Mouse (Mus musculus): ENCODE results near the gene Stmnd1. TPM values are rescaled to one million over a fixed set of nuclear protein-coding genes. Genes with fewer than 3 reads are reported as not detected.

Gene Stmnd1
- polyA plus RNA-seq (2021; fragmentation: Nextera tagmentation) = 0.46 and 0.48 TPM in 2 replicates
- long read RNA-seq, experiment 1, partial matches to known transcripts = 0 of 1 reads
- long read RNA-seq, experiment 1, other reads (novel, unspliced or antisense) = 0 of 1 reads
- long read RNA-seq, experiment 2 = 0 reads

DNA sequence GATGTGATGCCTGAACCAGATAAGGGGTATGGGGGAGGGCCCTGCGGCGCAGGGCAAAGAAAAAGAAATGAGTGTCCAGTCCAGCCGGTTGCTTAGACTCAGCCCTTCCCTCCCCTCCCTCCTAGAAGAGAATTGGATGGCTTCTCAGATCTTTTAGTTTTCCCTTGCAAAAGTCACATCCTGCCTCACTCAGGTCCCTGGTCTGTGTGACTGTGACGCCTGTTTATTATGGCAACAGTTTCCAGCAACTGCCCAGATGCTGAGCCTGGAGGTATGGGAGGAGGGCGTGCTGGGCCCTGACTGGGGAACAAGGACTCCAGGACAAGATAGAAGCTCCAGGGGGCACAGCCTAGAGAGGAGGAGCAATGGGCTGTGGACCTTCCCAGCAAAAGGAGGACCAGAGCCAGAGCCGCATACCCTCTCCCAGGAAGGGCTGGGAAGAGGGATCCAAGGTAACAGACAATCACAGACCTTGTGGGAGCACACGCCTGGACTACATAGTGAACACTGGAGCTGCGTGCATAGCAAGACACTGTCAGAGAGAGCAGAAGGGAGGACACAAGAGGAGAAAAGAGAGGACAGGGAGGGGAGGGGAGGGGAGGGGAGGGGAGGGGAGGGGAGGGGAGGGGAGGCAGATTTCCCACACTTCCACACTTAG is at the start of gene Stmnd1:
Stmnd1 (plus strand) TSS at position 269 of the 658 bp plus-strand sequence.

Other genes with a start within 250 kb of the Stmnd1 start
- 5.5 and 6.0 TPM in 2 replicates for gene Rbm24, start 144.7 kb downstream of the Stmnd1 start, polyA plus RNA-seq (2021; fragmentation: Nextera tagmentation)
- 132 and 143 TPM in 2 replicates for gene Cap2, start 228.1 kb downstream of the Stmnd1 start, polyA plus RNA-seq (2021; fragmentation: Nextera tagmentation)

Data from layer of hippocampus, adult 6 months (tissue).